Mouse (Mus musculus): Measurements from ENCODE around the gene Met. TPM values are rescaled to one million over a fixed set of nuclear protein-coding genes. Genes with fewer than 3 reads are reported as not detected.
A peak's percentile ranks its signal among the peaks of the same experiment; 100 is the strongest.

The Met gene
- polyA plus RNA-seq, 1 experiment from 2014 or later, result 1.1 TPM

DNA sequence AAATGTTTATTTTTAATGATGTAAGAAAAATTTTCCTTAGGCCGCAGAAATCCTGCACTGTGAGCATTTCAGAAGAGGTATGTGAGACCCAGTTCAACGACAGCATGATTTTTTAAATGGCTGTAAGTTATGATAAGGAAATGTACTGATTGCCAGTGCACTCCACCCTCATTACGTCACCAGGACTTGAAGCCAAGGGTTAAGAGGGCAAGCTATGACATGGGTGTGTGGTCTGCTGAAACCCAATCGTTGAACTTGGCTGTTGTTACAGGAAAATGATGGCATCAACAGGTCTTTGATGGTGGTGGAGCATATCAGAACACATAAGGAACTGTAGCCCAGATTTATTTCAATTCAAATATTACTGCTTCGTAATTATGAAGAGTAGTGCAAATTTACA lies 109.6 kb downstream of the Met start:
- WGBS, result 89% methylated on average over 5 of the region's 5 CpGs
- Histone ChIP-seq H3K9me3 (ENCODE audit: control insufficient read depth, low read length) (no peaks in the 10 kb centered on the region), H3K4me2 (no peak overlapping the region), H3K4me1 (ENCODE audit: control insufficient read depth, insufficient read depth, low read length) (no peaks in the 10 kb centered on the region), H3K27ac (ENCODE audit: low read depth, low read length) (no peak overlapping the region), H3K9ac (ENCODE audit: low read length) (no peak overlapping the region), H3K36me3 (ENCODE audit: control insufficient read depth, insufficient read depth, low read length) (no peaks in the 10 kb centered on the region), H3K27me3 (ENCODE audit: control insufficient read depth, insufficient read depth, low read length) (no peaks in the 10 kb centered on the region), H3K4me3 (ENCODE audit: low read depth, low read length) (no peak overlapping the region)
- no peak for ATAC-seq (ENCODE audit: low FRiP score)
- peak; percentile 17 for DNase-seq (ENCODE audit: low spot score, missing footprints)

DNA sequence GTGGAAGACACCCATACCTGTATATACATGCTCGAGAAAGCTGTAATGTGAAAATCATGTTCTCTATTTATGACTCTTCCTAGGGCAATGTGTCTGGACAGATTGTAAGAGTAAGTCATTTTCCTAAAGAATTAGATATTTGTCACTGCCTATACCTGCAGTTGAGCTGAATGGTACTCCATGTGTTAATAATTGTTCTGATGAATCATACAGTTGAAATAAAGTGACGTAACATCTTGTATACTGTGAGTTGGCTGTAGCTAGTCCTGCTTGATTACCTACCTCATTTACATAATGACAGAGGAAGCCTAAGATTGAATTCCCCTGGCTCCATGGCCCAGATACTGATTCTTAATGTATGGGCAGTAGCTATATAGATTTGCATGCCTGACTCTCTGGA lies 110.1 kb downstream of the Met start:
- Histone ChIP-seq H3K9me3 (ENCODE audit: control insufficient read depth, low read length) (no peaks in the 10 kb centered on the region), H3K4me1 (ENCODE audit: control insufficient read depth, insufficient read depth, low read length) (no peaks in the 10 kb centered on the region), H3K4me3 (ENCODE audit: low read depth, low read length) (no peak overlapping the region), H3K36me3 (ENCODE audit: control insufficient read depth, insufficient read depth, low read length) (no peaks in the 10 kb centered on the region), H3K27me3 (ENCODE audit: control insufficient read depth, insufficient read depth, low read length) (no peaks in the 10 kb centered on the region), H3K4me2 (no peak overlapping the region), H3K27ac (ENCODE audit: low read depth, low read length) (no peak overlapping the region), H3K9ac (ENCODE audit: low read length) (no peak overlapping the region)
- DNase-seq (ENCODE audit: low spot score, missing footprints) (peak; percentile 61), ATAC-seq (ENCODE audit: low FRiP score) (no peak)
- 90% methylated on average over 2 of the region's 2 CpGs for WGBS

DNA sequence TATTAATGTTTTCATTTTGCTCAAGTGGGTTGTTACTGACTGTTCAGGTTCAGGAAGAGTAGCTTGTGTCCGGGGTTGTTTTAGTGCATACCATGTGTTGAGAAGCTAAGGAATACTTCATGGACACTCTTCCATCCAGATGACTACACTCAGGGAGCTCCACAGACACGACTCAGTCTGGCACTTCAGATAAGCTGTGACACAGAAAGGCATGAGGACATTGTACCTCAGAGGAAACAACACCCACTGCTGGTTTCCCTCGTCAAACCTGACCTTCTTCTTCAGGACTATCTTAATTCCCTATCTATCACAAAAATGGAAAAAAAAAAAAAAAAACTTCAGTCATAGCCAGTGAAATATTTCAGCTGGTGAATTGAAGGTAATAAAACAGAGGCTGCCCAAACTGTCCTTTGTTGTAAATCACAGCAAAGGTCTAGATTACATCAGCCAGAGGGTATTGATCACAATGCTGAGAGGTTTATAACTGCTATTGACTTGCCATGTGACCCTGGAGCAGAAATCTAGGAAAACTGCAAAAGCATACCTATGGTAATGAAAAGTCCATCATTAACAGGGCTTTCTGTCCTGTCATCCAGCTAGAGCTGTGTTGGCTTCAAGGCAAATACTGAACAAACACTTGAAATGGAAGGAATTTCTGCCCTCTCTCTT lies 114.6 kb downstream of the Met start:
- H3K9me3 ChIP-seq (ENCODE audit: control insufficient read depth, low read length), result no peaks in the 10 kb centered on the region
- WGBS, result 76% methylated on average over 3 of the region's 3 CpGs
- no peak for ATAC-seq (ENCODE audit: low FRiP score)

DNA sequence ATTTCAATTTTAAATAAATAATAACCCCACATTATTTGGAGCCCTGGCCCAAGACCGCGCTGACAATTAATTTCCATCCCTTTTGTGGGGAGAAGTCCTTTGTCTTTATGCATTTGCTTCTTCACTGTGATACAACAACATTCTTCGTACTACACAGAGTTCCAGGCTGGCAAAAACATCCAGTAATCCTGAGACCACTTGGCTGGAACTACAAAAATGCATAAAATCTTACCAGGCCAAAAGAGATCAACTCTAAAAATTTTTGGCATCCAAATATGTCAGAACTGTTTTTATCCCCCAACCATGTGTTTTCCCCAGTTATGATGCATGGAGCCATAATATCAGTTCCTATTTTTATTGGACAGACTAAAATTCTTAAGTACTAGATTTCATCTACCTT lies 116.7 kb downstream of the Met start:
- Histone ChIP-seq H3K9me3 (ENCODE audit: control insufficient read depth, low read length) (no peaks in the 10 kb centered on the region), H3K4me3 (ENCODE audit: low read depth, low read length) (no peak overlapping the region), H3K27ac (ENCODE audit: low read depth, low read length) (no peak overlapping the region), H3K4me1 (ENCODE audit: control insufficient read depth, insufficient read depth, low read length) (no peaks in the 10 kb centered on the region), H3K27me3 (ENCODE audit: control insufficient read depth, insufficient read depth, low read length) (no peaks in the 10 kb centered on the region), H3K36me3 (ENCODE audit: control insufficient read depth, insufficient read depth, low read length) (no peaks in the 10 kb centered on the region), H3K4me2 (no peak overlapping the region), H3K9ac (ENCODE audit: low read length) (no peak overlapping the region)
- WGBS, result 92% methylated on average over 3 of the region's 3 CpGs
- ATAC-seq (ENCODE audit: low FRiP score) (no peak), DNase-seq (ENCODE audit: low spot score, missing footprints) (peak; percentile 33)

More for the DNA sequence above, 114.6 kb downstream of the Met start:
- no peak overlapping the region for H3K4me3 ChIP-seq (ENCODE audit: low read depth, low read length)
- H3K27ac ChIP-seq (ENCODE audit: low read depth, low read length), result no peak overlapping the region
- no peak overlapping the region for H3K9ac ChIP-seq (ENCODE audit: low read length)
- H3K4me1 ChIP-seq (ENCODE audit: control insufficient read depth, insufficient read depth, low read length), result no peaks in the 10 kb centered on the region
- DNase-seq (ENCODE audit: low spot score, missing footprints), result peak; percentile 66
- H3K4me2 ChIP-seq, result no peak overlapping the region
- H3K27me3 ChIP-seq (ENCODE audit: control insufficient read depth, insufficient read depth, low read length), result no peaks in the 10 kb centered on the region
- no peaks in the 10 kb centered on the region for H3K36me3 ChIP-seq (ENCODE audit: control insufficient read depth, insufficient read depth, low read length)

DNA sequence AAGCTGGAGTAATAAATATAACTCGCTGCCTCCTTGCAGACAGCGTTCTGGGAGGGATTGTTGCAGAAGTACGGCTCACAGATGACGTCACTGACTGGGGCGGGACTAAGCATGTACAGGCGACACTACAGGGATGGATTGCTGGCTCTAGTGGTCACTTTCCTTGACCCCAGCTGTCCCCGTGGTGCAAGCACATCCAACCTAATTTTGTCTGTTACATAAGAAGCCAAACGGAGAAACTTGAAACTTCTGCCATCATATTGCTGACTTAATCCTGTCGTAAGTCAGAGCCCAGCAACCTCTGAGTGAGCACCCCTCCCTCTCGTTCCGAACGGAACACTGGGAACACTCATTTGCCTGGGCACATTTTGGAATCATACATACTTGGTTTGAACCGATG lies 120.4 kb downstream of the Met start:
- no peaks in the 10 kb centered on the region for H3K4me1 ChIP-seq (ENCODE audit: control insufficient read depth, insufficient read depth, low read length)
- no peaks in the 10 kb centered on the region for H3K36me3 ChIP-seq (ENCODE audit: control insufficient read depth, insufficient read depth, low read length)
- H3K4me2 ChIP-seq, result peak overlapping the region; percentile 41
- DNase-seq (ENCODE audit: low spot score, missing footprints) (peak; percentile 92), ATAC-seq (ENCODE audit: low FRiP score) (peak; percentile 89)
- no peak overlapping the region for H3K27ac ChIP-seq (ENCODE audit: low read depth, low read length)
- 0 out of 2 replicates have a peak overlapping the region, but pooled peaks have one; percentile 24 for H3K9ac ChIP-seq (ENCODE audit: low read length)
- WGBS, result 26% methylated on average over 13 of the region's 13 CpGs
- H3K4me3 ChIP-seq (ENCODE audit: low read depth, low read length), result peak overlapping the region; percentile 21
- H3K27me3 ChIP-seq (ENCODE audit: control insufficient read depth, insufficient read depth, low read length), result no peaks in the 10 kb centered on the region
- no peaks in the 10 kb centered on the region for H3K9me3 ChIP-seq (ENCODE audit: control insufficient read depth, low read length)

DNA sequence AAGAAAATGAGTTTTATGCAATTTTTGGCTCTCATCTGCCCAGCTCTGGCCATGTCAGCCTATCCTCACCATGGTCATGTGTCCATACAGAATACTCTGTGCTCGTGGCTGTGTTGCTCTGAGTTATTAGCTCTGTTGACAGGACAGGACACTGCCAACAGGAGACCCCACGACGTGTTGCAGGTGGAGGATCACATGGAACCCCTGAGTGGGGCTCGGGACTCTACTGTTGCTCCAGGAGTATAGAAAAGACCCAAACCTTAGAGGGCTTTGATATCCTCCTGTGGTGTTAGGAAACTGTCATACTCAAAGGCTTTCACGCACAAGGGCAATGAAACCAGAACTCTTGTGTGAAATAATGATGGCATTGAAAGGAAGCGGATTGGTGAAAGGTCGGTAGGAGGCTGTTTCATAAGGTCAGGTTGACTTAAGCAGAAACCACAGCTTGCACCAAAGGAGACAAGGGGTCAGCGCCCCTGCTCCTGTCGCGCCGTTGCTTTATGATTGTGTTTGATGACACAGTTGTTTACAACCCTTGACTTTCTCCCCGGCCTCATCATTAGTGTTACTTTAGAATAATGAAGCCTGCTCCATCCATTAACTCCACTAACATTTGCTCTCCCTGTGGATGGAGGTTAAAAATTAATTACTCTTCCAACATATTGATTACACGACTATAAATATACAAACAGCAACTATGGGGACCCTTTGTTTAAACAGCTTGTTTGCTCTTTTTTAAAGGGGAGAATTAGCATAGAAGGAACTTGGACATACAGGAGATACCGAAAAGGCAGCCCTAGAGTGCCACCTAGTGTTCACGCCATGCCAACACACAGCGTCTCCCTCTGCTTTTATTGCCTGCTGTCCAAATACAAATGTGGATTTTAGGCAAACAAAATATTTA lies 125.7 kb downstream of the Met start:
- ATAC-seq (ENCODE audit: low FRiP score) (peak; percentile 85), DNase-seq (ENCODE audit: low spot score, missing footprints) (peak; percentile 97)
- H3K4me3 ChIP-seq (ENCODE audit: low read depth, low read length), result no peak overlapping the region
- no peak overlapping the region for H3K9ac ChIP-seq (ENCODE audit: low read length)
- peaks cover 2% of the 10 kb centered on the region; the same call in 1 of the 2 replicates for H3K4me1 ChIP-seq (ENCODE audit: control insufficient read depth, insufficient read depth, low read length)
- no peaks in the 10 kb centered on the region for H3K36me3 ChIP-seq (ENCODE audit: control insufficient read depth, insufficient read depth, low read length)
- no peaks in the 10 kb centered on the region for H3K27me3 ChIP-seq (ENCODE audit: control insufficient read depth, insufficient read depth, low read length)
- 36% methylated on average over 16 of the region's 16 CpGs for WGBS
- H3K4me2 ChIP-seq, result no peak overlapping the region
- no peaks in the 10 kb centered on the region; the same call in 1 of the 2 replicates for H3K9me3 ChIP-seq (ENCODE audit: control insufficient read depth, low read length)
- H3K27ac ChIP-seq (ENCODE audit: low read depth, low read length), result no peak overlapping the region

DNA sequence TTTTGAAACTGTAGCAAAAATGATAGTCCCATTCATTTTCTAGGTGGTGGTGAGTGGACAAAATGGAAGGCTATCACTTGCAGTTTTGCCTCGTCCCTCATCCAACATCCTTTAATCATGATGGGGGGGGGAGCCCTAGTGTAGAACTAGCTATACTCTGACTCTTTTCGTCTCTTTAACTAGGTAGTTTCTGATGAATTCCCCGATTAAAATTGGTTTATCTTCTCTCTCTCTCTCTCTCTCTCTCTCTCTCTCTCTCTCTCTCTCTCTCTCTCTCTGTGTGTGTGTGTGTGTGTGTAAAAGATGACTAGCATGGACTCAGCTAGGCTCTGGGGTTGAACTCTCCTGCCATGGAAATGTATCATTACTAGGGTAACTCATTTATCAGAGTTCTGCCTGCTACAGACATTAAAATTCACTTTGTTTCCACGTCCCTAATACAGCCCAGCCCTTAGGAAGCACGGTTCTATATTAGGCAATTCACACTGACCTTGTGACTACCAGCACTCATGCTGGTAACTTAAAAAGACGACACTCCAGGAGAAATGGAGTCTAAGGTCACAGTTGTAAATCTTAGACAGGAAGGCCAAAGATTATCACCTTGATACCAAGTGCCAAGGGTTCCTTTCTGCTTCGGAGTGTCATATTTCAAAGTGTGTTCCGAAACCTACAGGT lies 126.5 kb downstream of the Met start:
- 61% methylated on average over 8 of the region's 8 CpGs for WGBS
- Histone ChIP-seq H3K9ac (ENCODE audit: low read length) (no peak overlapping the region), H3K4me3 (ENCODE audit: low read depth, low read length) (no peak overlapping the region), H3K4me1 (ENCODE audit: control insufficient read depth, insufficient read depth, low read length) (peaks cover 2% of the 10 kb centered on the region; the same call in 1 of the 2 replicates), H3K27ac (ENCODE audit: low read depth, low read length) (no peak overlapping the region), H3K36me3 (ENCODE audit: control insufficient read depth, insufficient read depth, low read length) (no peaks in the 10 kb centered on the region), H3K27me3 (ENCODE audit: control insufficient read depth, insufficient read depth, low read length) (no peaks in the 10 kb centered on the region), H3K4me2 (no peak overlapping the region), H3K9me3 (ENCODE audit: control insufficient read depth, low read length) (no peaks in the 10 kb centered on the region; the same call in 1 of the 2 replicates)
- peak; percentile 52; the same call in 1 of the 2 replicates for ATAC-seq (ENCODE audit: low FRiP score)
- no peak for DNase-seq (ENCODE audit: low spot score, missing footprints)

DNA sequence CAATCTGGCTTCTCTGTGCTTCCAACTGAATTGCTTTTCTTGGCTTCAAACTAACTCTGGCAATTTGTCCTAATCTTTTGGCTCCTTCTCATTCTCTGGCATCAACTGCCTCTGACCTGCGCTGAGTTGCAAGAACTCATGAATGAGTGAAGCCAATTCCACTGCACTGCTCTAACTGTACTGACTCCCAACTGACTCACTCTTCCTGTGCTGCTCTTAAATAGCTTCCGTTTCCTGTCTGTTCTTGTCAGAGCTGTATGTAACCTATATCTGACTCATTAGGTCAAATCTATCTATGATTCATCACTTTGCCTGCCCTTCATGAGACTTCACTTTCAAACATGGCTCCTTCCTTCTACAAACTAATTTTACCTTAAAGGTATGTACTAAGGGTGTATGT lies 130.4 kb downstream of the Met start:
- no peaks in the 10 kb centered on the region for H3K27me3 ChIP-seq (ENCODE audit: control insufficient read depth, insufficient read depth, low read length)
- H3K4me2 ChIP-seq, result no peak overlapping the region
- WGBS, result 96% methylated on average over 2 of the region's 2 CpGs
- no peak overlapping the region for H3K4me3 ChIP-seq (ENCODE audit: low read depth, low read length)
- peaks cover 3% of the 10 kb centered on the region; the same call in 1 of the 2 replicates for H3K9me3 ChIP-seq (ENCODE audit: control insufficient read depth, low read length)
- H3K4me1 ChIP-seq (ENCODE audit: control insufficient read depth, insufficient read depth, low read length), result peaks cover 2% of the 10 kb centered on the region; the same call in 1 of the 2 replicates
- H3K9ac ChIP-seq (ENCODE audit: low read length), result no peak overlapping the region
- H3K36me3 ChIP-seq (ENCODE audit: control insufficient read depth, insufficient read depth, low read length), result no peaks in the 10 kb centered on the region
- DNase-seq (ENCODE audit: low spot score, missing footprints) (peak; percentile 21), ATAC-seq (ENCODE audit: low FRiP score) (no peak)
- H3K27ac ChIP-seq (ENCODE audit: low read depth, low read length), result no peak overlapping the region

Data from midbrain, embryonic 11.5 days (tissue).